Mouse (Mus musculus) frontal cortex, adult (tissue): ENCODE results near the gene Mgat5.

Source experiments
- ATAC-seq: cut with Nextera tagmentation; 2 replicates; pipeline ENCODE4 v1.9.2; 2017; ENCODE audit warnings: mild to moderate bottlenecking, moderate library complexity, mixed read lengths; ENCODE audit not compliant: low TSS enrichment

Mgat5 gene

DNA sequence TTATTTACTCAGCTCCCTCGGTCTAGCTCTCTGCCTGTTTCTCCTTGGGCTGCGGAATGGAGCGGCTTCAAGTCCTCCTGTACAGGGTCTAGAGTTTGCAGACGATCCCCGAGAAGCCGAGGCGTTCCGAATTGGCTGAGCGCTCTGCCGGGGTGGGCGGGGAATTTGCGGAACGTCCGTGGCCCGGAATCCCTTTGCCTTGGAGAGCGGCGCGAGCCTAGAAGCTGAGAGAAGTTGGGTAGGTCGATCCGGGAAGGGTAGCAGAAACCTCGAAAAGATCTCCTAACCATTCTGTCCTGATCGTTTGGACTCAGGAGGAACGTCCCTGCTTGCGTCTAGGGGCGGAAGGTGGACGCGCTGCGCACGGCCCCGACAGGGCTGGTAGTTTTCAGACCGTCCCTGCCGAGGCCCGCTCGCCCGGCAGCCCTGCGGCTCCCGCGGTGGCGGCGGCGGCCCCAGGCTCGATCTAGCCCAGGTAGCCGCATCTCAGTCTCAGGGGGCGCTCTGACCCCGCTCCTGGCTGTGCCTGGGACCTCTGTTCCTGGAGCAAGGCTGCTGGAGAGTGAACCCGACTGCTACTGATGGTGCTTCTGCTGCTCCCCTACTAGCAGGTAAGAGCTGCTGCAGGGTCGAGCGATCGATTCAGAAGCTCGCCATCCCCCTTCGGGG, at the start of gene Mgat5:
Gene Mgat5, plus strand, starts transcription at position 199 of the 669 bp plus-strand sequence.
- peak; percentile 82 for ATAC-seq

GRCm38 (mm10) chr1:127160118-127160760, 44.6 kb upstream of the Mgat5 start:
- ATAC-seq = peak; percentile 66; the same call in 1 of the 2 replicates

DNA sequence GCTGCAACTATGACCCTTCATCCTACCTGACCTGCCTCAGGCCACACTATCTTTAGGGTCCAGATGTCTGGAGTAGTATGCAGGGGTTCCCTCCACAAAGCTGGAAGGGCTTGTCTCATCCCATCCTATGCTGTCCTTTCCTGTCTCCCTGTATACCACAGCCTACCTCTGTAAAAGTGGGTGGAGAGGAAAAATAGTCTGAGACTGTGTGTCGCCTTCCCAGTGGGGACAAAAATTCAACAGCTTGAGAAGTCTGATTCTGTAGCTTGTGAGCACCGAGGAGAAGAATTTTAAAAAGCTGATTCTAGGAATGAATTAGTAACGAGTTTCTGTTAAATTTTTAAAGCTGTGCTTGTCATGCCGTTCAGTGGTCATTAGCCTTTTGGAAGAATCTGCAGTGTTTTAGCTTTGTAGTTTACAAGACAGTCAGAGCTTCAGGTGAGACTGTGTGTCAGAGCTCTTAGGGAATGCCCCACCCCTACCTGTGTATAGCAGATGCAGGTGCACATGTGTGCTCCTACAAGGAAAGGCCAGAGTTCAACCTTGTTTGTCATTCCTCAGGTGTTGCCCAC, 40.1 kb upstream of the Mgat5 start:
- peak; percentile 82 for ATAC-seq

- ATAC-seq = no peak
Measured at GRCm38 (mm10) chr1:127166521-127166920, 38.3 kb upstream of the Mgat5 start.

DNA sequence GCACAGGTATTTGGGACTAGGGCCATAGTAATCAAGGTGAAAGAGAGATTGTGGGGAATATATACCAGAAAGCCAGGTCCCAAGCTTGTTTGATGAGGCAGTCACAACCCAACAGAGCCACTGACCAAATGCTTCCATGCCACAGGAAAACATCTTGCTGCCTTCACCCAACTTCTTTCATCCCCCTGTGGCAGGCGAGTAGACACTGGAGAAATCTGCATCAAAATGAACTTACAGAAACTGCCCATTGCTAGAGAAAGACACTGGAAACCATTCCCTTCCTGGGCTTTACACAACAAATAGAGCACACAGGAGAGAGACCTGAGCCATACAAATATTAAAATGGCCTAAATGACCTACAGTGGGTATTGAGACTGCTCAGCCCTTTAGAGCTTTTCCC, 37.2 kb upstream of the Mgat5 start:
- no peak for ATAC-seq

DNA sequence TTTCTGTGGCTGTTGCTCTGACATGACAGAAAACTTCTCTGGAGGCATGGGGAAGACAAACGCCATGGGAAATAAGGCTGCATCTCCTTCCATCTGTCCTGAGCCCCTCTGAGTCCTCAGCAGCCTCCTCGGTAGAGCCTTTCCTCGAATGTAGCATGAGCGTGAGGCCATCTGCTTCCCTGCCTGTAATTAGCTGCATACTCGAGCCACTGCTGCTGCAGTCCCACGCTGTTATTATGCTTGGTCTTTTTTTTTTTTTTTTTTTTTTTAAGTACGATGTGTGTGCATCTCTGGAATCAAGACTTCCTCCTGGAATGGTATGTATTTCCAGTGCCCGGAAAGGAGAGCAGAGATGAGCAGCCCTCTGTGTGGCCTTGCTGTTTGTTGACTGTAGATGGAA, 36.6 kb upstream of the Mgat5 start:
- ATAC-seq = peak; percentile 82

DNA sequence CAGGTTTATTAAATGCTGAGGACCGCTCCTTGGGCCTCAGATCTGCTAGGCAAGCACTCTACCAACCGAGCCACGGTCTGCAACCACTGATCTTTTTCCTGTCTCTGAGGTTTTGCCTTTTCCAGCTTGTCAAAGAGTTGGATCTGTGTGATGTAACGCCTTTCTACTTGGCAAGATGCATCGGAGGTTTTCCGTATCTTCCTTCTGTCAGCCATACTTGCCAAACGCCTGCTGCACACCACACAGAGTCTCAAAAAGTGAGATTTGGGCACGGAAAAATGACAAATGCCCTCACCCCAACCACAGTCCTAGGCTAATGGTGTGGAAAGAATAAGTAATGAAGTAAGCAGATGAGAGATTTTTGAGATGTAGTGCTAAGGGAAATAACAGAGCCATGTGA, 35.3 kb upstream of the Mgat5 start:
- peak; percentile 30 for ATAC-seq

GRCm38 (mm10) chr1:127171361-127171760, 33.5 kb upstream of the Mgat5 start:
- no peak for ATAC-seq

GRCm38 (mm10) chr1:127173448-127173847, 31.4 kb upstream of the Mgat5 start:
- ATAC-seq = no peak

DNA sequence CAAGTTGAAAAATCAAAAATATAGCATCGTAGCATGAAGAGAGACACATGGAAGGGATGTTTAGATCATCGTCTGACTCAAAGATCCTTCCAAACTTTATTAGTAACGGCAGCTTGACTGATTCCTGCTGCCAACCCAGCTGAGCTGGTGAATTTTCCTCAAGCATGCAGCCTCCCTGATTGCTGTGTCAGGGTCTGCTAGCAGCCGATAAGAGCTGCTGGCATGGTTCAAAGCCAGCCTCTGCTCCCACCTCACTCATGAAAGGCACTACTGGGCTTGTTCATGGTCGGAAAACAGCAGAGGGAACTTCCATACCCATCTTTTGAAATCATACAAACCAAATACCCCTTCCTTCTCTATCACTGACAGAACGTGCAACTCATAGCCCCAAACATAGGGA, 12.4 kb upstream of the Mgat5 start:
- ATAC-seq = no peak

GRCm38 (mm10) chr1:127199186-127199585, 5.6 kb upstream of the Mgat5 start:
- no peak for ATAC-seq

- ATAC-seq = no peak
Measured at GRCm38 (mm10) chr1:127202360-127202759, 2.5 kb upstream of the Mgat5 start.

- no peak for ATAC-seq
Measured at GRCm38 (mm10) chr1:127203231-127203764, 1.5 kb upstream of the Mgat5 start.

DNA sequence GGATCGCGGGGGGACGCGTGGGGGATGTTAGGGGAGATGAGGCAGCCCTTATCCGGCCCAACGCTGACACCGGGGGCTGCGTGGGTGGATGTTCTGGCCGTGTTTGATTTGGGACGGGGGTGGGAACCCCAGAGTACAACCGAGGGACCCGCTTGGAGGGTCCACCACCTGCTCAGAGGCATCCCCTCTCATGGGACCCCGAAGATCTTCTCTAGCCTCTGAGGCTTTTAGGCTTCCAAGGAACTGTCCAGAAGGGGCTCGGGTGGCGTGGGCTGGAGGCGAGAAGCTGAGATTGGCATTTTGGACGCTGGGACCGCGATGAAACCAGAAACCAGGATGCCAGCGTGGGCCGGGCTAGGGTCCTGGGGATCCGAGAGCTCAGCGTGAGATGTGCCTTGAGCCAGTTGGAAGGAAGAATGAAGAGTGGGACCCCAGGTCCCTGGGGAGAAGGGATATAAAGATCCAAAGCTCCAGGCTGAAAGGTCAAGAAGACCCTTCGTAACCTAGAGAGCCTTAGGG, 745 bp downstream of the Mgat5 start:
- ATAC-seq = 0 out of 2 replicates have a peak, but pooled peaks have one; percentile 0

GRCm38 (mm10) chr1:127206020-127206641, 1.3 kb downstream of the Mgat5 start:
- peak; percentile 38; the same call in 1 of the 2 replicates for ATAC-seq

- ATAC-seq = no peak
Measured at GRCm38 (mm10) chr1:127206881-127207555, 2.2 kb downstream of the Mgat5 start.

- peak; percentile 31 for ATAC-seq
Measured at GRCm38 (mm10) chr1:127208167-127208566, 3.4 kb downstream of the Mgat5 start.

DNA sequence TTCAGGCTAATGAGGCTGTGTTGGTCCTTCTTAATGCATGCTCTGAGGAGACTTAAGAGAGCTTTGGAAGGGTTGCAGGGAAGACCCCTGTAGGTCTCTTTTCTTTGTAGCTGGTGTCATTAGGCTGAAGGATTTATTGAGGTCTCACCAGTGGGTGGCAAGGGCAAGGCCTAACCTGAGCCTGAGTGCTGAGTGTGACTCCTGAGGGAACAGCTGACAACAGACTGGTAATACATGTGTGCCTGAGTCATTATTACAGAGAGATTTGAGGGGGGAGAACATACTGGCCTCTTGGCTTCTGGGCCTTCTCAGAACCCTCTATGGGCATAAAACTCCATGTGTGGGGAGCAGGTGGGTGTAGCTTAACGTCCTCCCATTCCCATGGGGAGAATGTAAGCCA, 8.0 kb downstream of the Mgat5 start:
- ATAC-seq = no peak

- no peak for ATAC-seq
Measured at GRCm38 (mm10) chr1:127213434-127213833, 8.6 kb downstream of the Mgat5 start.

DNA sequence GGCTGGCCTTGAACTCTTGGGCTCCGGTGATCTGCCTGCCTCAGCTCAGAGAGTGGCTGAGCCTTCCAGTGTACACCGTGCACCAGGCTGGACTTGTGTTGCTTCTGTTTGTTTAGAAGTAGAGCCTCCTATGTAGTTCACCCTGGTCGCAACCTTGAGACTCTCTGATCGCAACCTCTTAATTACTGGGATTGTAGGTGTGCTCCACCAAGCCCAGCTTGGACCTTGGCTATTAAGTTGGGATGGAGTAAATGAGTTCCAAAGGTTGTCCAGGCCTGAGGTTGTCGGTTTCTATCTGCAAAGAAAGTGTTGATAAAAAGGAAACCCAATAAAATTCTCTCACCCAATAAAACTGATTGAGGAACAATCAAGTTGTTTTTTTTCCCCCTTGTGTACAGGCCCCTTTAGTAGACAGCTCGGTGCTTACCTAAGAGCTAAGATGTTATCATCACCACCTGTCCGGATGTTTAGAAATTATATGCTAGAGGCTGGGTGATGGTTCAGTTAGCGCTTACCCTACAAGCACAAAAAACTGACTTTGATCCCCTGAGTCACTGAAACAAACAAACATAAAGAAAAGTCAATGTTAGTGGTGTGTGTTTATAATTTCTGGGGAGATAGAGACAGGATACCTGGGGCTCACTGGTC, 9.9 kb downstream of the Mgat5 start:
- ATAC-seq = no peak

- ATAC-seq = no peak
Measured at GRCm38 (mm10) chr1:127216979-127217378, 12.2 kb downstream of the Mgat5 start.
